Comparison of ENCODE assay signal across 8 mouse cellular contexts in the genomic region with DNA sequence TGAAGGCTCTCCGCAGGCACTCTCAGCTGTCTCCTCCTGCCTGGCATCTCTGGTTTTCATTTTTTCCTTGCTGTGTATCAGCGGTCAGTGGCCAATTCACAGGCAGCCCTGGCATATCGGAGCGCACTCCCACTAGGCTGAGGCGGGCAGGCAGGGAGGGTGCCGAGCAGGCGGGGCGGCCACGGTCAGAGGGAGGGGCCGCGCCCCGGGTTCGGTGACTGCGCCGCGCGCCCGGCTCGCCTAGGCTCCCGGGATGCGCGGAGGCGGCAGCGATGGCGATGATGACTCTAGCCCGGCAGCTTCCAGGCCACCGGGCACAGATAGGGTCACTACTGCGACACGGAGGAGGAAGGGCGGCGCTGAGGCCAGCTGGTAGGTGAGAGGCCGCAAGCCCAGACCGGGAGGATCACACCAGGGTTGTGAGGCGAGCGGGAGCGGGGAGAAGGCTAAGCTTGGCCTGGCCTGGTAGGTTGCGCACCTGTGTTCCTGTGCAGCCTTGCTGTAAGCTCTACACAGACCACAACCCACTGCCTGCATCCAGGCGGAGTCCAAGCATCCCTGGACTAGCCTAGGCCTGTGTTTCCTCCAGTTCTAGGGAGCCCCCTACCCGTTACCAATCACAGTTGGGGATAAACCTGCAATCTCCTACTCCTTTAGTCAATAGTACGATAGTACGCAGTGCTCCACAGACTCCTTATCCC. TPM values are rescaled to one million over a fixed set of nuclear protein-coding genes. Genes with fewer than 3 reads are reported as not detected.
A peak's percentile ranks its signal among the peaks of the same experiment; 100 is the strongest.
DNase-seq lines count a peak whose midpoint lies in the region; ATAC-seq lines count a peak whose summit lies in the region.

A gene (plus strand): TSS at position 188 of the 701 bp plus-strand sequence.
A gene (plus strand): TSS at position 246 of the 701 bp plus-strand sequence.

- peak within 1 kb of the TSS; percentile 87 for H3K4me2 ChIP-seq in hindbrain, embryonic 12.5 days (replicated peaks)
- peak within 1 kb of the TSS; percentile 81 for H3K4me2 ChIP-seq in lung, embryonic 15.5 days

- peak; percentile 96 for ATAC-seq in hindbrain, embryonic 12.5 days (ENCODE audit: low FRiP score)
- ATAC-seq in lung, embryonic 15.5 days (ENCODE audit: borderline replicate concordance, extremely low read depth, low FRiP score, low TSS enrichment) = peak; percentile 90

- H3K4me3 ChIP-seq in hindbrain, embryonic 12.5 days = peak within 1 kb of the TSS; percentile 52
- peak within 1 kb of the TSS; percentile 41 for H3K4me3 ChIP-seq in lung, embryonic 15.5 days

- H3K9me3 ChIP-seq in hindbrain, embryonic 12.5 days (replicated peaks) = no peaks in the 10 kb centered on the region
- H3K9me3 ChIP-seq in lung, embryonic 15.5 days = no peaks in the 10 kb centered on the region

- peak; percentile 52 for DNase-seq in adrenal gland, adult 8-10 months
- DNase-seq in embryo, embryonic 10 days (ENCODE audit: low spot score) = peak; percentile 66
- DNase-seq in gastrocnemius, adult 18-20 months (ENCODE audit: low spot score) = peak; percentile 34
- DNase-seq in layer of hippocampus, postnatal 14 days (ENCODE audit: low spot score in 2 of 2) = peak; percentile 59 to 61
- DNase-seq in ovary, postnatal 14 days (ENCODE audit: low spot score) = peak; percentile 18
- DNase-seq in MN1 (ENCODE audit: low spot score) = no peak

- 4% methylated on average over 41 of the region's 41 CpGs for WGBS in hindbrain, embryonic 12.5 days
- WGBS in lung, embryonic 15.5 days = 4% methylated on average over 41 of the region's 41 CpGs

- H3K36me3 ChIP-seq in hindbrain, embryonic 12.5 days = no peaks in the 10 kb centered on the region
- no peaks in the 10 kb centered on the region for H3K36me3 ChIP-seq in lung, embryonic 15.5 days

- H3K9ac ChIP-seq in hindbrain, embryonic 12.5 days = peak within 1 kb of the TSS; percentile 78
- H3K9ac ChIP-seq in lung, embryonic 15.5 days = peak within 1 kb of the TSS; percentile 26; the same call in 1 of the 2 replicates

- peak within 1 kb of the TSS; percentile 68 for H3K27ac ChIP-seq in hindbrain, embryonic 12.5 days
- H3K27ac ChIP-seq in lung, embryonic 15.5 days = no peak within 1 kb of the TSS

- H3K4me1 ChIP-seq in hindbrain, embryonic 12.5 days = no peaks in the 10 kb centered on the region
- no peaks in the 10 kb centered on the region for H3K4me1 ChIP-seq in lung, embryonic 15.5 days

- no peaks in the 10 kb centered on the region; the same call in 1 of the 2 replicates for H3K27me3 ChIP-seq in hindbrain, embryonic 12.5 days
- peaks cover 8% of the 10 kb centered on the region; the same call in 1 of the 2 replicates for H3K27me3 ChIP-seq in lung, embryonic 15.5 days

RNA-seq across cellular contexts. Expression of the first gene that starts in this region (rescaled TPM):
- 1 to 10 TPM; 1.5 to 3.3 (median 2.3) TPM for total RNA-seq in adrenal gland, adult 8-10 months (2022)
- under 1 TPM; 0.09 to 0.19 TPM for total RNA-seq in gastrocnemius, adult 18-20 months (2021)
- 1.7 and 2.1 TPM in 2 replicates for polyA plus RNA-seq in hindbrain, embryonic 12.5 days (2016; fragmentation: Nextera tagmentation; extraction: Ambion mirVana)
- total RNA-seq in layer of hippocampus, postnatal 14 days (2021) = 1 to 10 TPM; 8.8 TPM
- polyA plus RNA-seq in lung, embryonic 15.5 days (2015; fragmentation: Nextera tagmentation; extraction: Ambion mirVana) = 0.05 and 0.07 TPM in 2 replicates

RNA-seq across cellular contexts. Expression of the second gene that starts in this region (rescaled TPM):
- 10 to 100 TPM; 16.8 to 20.2 (median 18.4) TPM for total RNA-seq in adrenal gland, adult 8-10 months (2022)
- 1 to 10 TPM; 7.1 to 7.4 TPM for total RNA-seq in gastrocnemius, adult 18-20 months (2021)
- 32.9 and 34.7 TPM in 2 replicates for polyA plus RNA-seq in hindbrain, embryonic 12.5 days (2016; fragmentation: Nextera tagmentation; extraction: Ambion mirVana)
- 10 to 100 TPM; 15.2 to 17.9 TPM for total RNA-seq in layer of hippocampus, postnatal 14 days (2021)
- 28.1 and 30.8 TPM in 2 replicates for polyA plus RNA-seq in lung, embryonic 15.5 days (2015; fragmentation: Nextera tagmentation; extraction: Ambion mirVana)
